Mouse (Mus musculus) cortical plate, adult 2 months (tissue): ENCODE data around the gene Nit1.

Source experiments
- CTCF ChIP-seq: fragments of 200-500 bp; IDR thresholded peaks from 2 replicates; pipeline ENCODE4 v1.5.1; 2011; ENCODE audit warnings: mild to moderate bottlenecking, control low read depth, low read length; ENCODE audit not compliant: insufficient read depth; ENCODE audit errors: extremely low read depth
- POLR2A ChIP-seq: fragments of 200-500 bp; IDR thresholded peaks from 2 replicates; pipeline ENCODE4 v1.6.1; 2011; ENCODE audit warnings: mild to moderate bottlenecking, low read length, control low read depth; ENCODE audit not compliant: insufficient read depth; ENCODE audit errors: extremely low read depth

GRCm38 (mm10) chr1:171293906-171294297 is 51.5 kb downstream of the Nit1 start:
- TF ChIP-seq CTCF (no peak), POLR2A (no peak)
